Comparison of ENCODE assay signal across 8 mouse cellular contexts in genomic region chr9:78488890-78489420, GRCm38 (mm10). TPM values are rescaled to one million over a fixed set of nuclear protein-coding genes. Genes with fewer than 3 reads are reported as not detected.
DNase-seq lines count a peak whose midpoint lies in the region; ATAC-seq and TF ChIP-seq lines count a peak whose summit lies in the region.

Gene Eef1a1 (minus strand): TSS chr9:78489151.

- peak within 1 kb of the TSS; percentile 62 for H3K4me2 ChIP-seq in limb, embryonic 15.5 days
- H3K4me2 ChIP-seq in midbrain, embryonic 16.5 days (ENCODE audit: low read length) = peak within 1 kb of the TSS; percentile 60
- H3K4me2 ChIP-seq in stomach, postnatal 0 days (replicated peaks; ENCODE audit: low read depth) = peak within 1 kb of the TSS; percentile 65

- TF ChIP-seq CTCF in heart, adult 2 months (IDR thresholded peaks at IDR 0.05) = no peak
- TF ChIP-seq CTCF in stomach, postnatal 0 days (IDR thresholded peaks at IDR 0.05; ENCODE audit: low read depth) = no peak

- peak; percentile 66 for TF ChIP-seq POLR2A in heart, adult 2 months (IDR thresholded peaks at IDR 0.05; ENCODE audit: insufficient read depth, low read depth, low read length)

- TF ChIP-seq EP300 in heart, adult 2 months (IDR thresholded peaks at IDR 0.05; ENCODE audit: insufficient read depth, low read depth, low read length) = no peak
- no peak for TF ChIP-seq EP300 in stomach, postnatal 0 days (optimal IDR thresholded peaks at IDR 0.05)

- H3K4me1 ChIP-seq in heart, adult 2 months (ENCODE audit: control insufficient read depth, insufficient read depth, low read length) = no peaks in the 10 kb centered on the region
- H3K4me1 ChIP-seq in limb, embryonic 15.5 days = peaks cover 7% of the 10 kb centered on the region; the same call in 1 of the 2 replicates
- peaks cover 5% of the 10 kb centered on the region for H3K4me1 ChIP-seq in midbrain, embryonic 16.5 days (ENCODE audit: control insufficient read depth, insufficient read depth, low read length)
- no peaks in the 10 kb centered on the region for H3K4me1 ChIP-seq in stomach, postnatal 0 days (replicated peaks; ENCODE audit: control insufficient read depth, insufficient read depth)

- DNase-seq in urinary bladder, adult 18-20 months (ENCODE audit: low spot score in 2 of 2) = peak; percentile 35 to 46
- DNase-seq in urinary bladder, postnatal 10 days (ENCODE audit: low spot score) = no peak
- peak; percentile 66 for DNase-seq in embryo, embryonic 9.5 days (ENCODE audit: extremely low spot score)
- peak; percentile 73 to 78 for DNase-seq in heart, adult 2 months
- DNase-seq in kidney, adult 18-20 months = peak; percentile 76
- peak; percentile 82 for DNase-seq in stomach, postnatal 0 days (ENCODE audit: low spot score)

- H3K27ac ChIP-seq in heart, adult 2 months = peak within 1 kb of the TSS; percentile 72
- H3K27ac ChIP-seq in limb, embryonic 15.5 days = peak within 1 kb of the TSS; percentile 57
- H3K27ac ChIP-seq in midbrain, embryonic 16.5 days (ENCODE audit: low read length) = no peak within 1 kb of the TSS
- peak within 1 kb of the TSS; percentile 61 for H3K27ac ChIP-seq in stomach, postnatal 0 days (replicated peaks)

- no peaks in the 10 kb centered on the region for H3K9me3 ChIP-seq in limb, embryonic 15.5 days
- no peaks in the 10 kb centered on the region for H3K9me3 ChIP-seq in midbrain, embryonic 16.5 days (replicated peaks; ENCODE audit: control insufficient read depth, low read length, poor library complexity, severe bottlenecking)
- H3K9me3 ChIP-seq in stomach, postnatal 0 days (ENCODE audit: control insufficient read depth, low read length) = no peaks in the 10 kb centered on the region

- H3K27me3 ChIP-seq in heart, adult 2 months (ENCODE audit: control insufficient read depth, insufficient read depth, low read length) = peaks cover 2% of the 10 kb centered on the region; the same call in 1 of the 2 replicates
- H3K27me3 ChIP-seq in limb, embryonic 15.5 days = no peaks in the 10 kb centered on the region
- no peaks in the 10 kb centered on the region for H3K27me3 ChIP-seq in midbrain, embryonic 16.5 days (ENCODE audit: control insufficient read depth, insufficient read depth, low read depth, low read length)
- H3K27me3 ChIP-seq in stomach, postnatal 0 days (ENCODE audit: control insufficient read depth, insufficient read depth, low read length) = no peaks in the 10 kb centered on the region

- H3K9ac ChIP-seq in heart, adult 2 months (ENCODE audit: low read depth, low read length) = peak within 1 kb of the TSS; percentile 78
- H3K9ac ChIP-seq in limb, embryonic 15.5 days = peak within 1 kb of the TSS; percentile 33; the same call in 1 of the 2 replicates
- H3K9ac ChIP-seq in midbrain, embryonic 16.5 days (ENCODE audit: low read depth, low read length) = peak within 1 kb of the TSS; percentile 62
- H3K9ac ChIP-seq in stomach, postnatal 0 days (ENCODE audit: low read length) = peak within 1 kb of the TSS; percentile 69

- H3K4me3 ChIP-seq in heart, adult 2 months = peak within 1 kb of the TSS; percentile 59
- H3K4me3 ChIP-seq in limb, embryonic 15.5 days = peak within 1 kb of the TSS; percentile 40
- H3K4me3 ChIP-seq in midbrain, embryonic 16.5 days (ENCODE audit: low read depth, low read length) = peak within 1 kb of the TSS; percentile 34
- H3K4me3 ChIP-seq in stomach, postnatal 0 days (ENCODE audit: low read depth, low read length) = peak within 1 kb of the TSS; percentile 42

- no peaks in the 10 kb centered on the region for H3K36me3 ChIP-seq in heart, adult 2 months (ENCODE audit: control insufficient read depth, insufficient read depth, low read length)
- no peaks in the 10 kb centered on the region for H3K36me3 ChIP-seq in limb, embryonic 15.5 days
- H3K36me3 ChIP-seq in midbrain, embryonic 16.5 days (ENCODE audit: control insufficient read depth, insufficient read depth, low read length) = no peaks in the 10 kb centered on the region
- H3K36me3 ChIP-seq in stomach, postnatal 0 days (ENCODE audit: control insufficient read depth, insufficient read depth, low read length) = no peaks in the 10 kb centered on the region

- WGBS in heart, adult 2 months = 1% methylated on average over 16 of the region's 20 CpGs
- WGBS in limb, embryonic 15.5 days = 1% methylated on average over 19 of the region's 20 CpGs
- WGBS in midbrain, embryonic 16.5 days = under 1% methylated on average over 16 of the region's 20 CpGs
- 3% methylated on average over 17 of the region's 20 CpGs for WGBS in stomach, postnatal 0 days

- no peaks in the 10 kb centered on the region for H3K79me2 ChIP-seq in heart, adult 2 months (replicated peaks; ENCODE audit: control insufficient read depth, insufficient read depth, low read length)

- ATAC-seq in limb, embryonic 15.5 days (ENCODE audit: insufficient number of reproducible peaks, low FRiP score, low TSS enrichment, low read depth) = no peak
- peak; percentile 50 for ATAC-seq in midbrain, embryonic 16.5 days
- ATAC-seq in stomach, postnatal 0 days (ENCODE audit: low FRiP score, low TSS enrichment) = peak; percentile 76

- intact Hi-C loops in heart, adult 2 months (cut with DNase I) = no loop called here

RNA-seq across cellular contexts. Expression of gene Eef1a1, which starts in this region (rescaled TPM):
- total RNA-seq in heart, adult 2 months (2021) = 1,000 to 10,000 TPM in 1 of 2 experiments, 100 to 1,000 TPM in 1; 970 to 1,045 TPM
- polyA plus RNA-seq in heart, adult 2 months (2012; rRNA removed) = 901 and 1,346 TPM in 2 replicates
- polyA plus RNA-seq in limb, embryonic 15.5 days (2015; fragmentation: Nextera tagmentation; extraction: Ambion mirVana) = 4,450 and 5,127 TPM in 2 replicates
- polyA plus RNA-seq in midbrain, embryonic 16.5 days (2015; fragmentation: Nextera tagmentation; extraction: Ambion mirVana) = 2,998 and 3,109 TPM in 2 replicates
- polyA plus RNA-seq in stomach, postnatal 0 days (2015; fragmentation: Nextera tagmentation; extraction: Ambion mirVana) = 2,673 and 2,818 TPM in 2 replicates
